Mouse (Mus musculus): ENCODE data around the gene Csf3. TPM values are rescaled to one million over a fixed set of nuclear protein-coding genes. Genes with fewer than 3 reads are reported as not detected.

Csf3 gene
- polyA plus RNA-seq, 1 experiment, result not detected

GRCm38 (mm10) chr11:98699911-98700310 is 1.2 kb upstream of the Csf3 start:
- H3K4me3 ChIP-seq (replicated peaks; ENCODE audit: control insufficient read depth, low read depth, low read length), result no peak overlapping the region
- TF ChIP-seq CTCF (IDR thresholded peaks at IDR 0.05; ENCODE audit: control insufficient read depth, insufficient read depth, low read length) (peak; percentile 97), POLR2A (IDR thresholded peaks at IDR 0.05; ENCODE audit: borderline replicate concordance, control insufficient read depth, low read depth, low read length) (no peak)
- WGBS, result 22% methylated on average over 4 of the region's 4 CpGs
- H3K4me1 ChIP-seq (ENCODE audit: control insufficient read depth, insufficient read depth, low read length), result no peaks in the 10 kb centered on the region
- no peak overlapping the region for H3K27ac ChIP-seq (ENCODE audit: control insufficient read depth, insufficient read depth, low read depth, low read length, poor library complexity)

GRCm38 (mm10) chr11:98702323-98702722 is 1.3 kb downstream of the Csf3 start:
- Histone ChIP-seq H3K27ac (ENCODE audit: control insufficient read depth, insufficient read depth, low read depth, low read length, poor library complexity) (no peak overlapping the region), H3K4me3 (replicated peaks; ENCODE audit: control insufficient read depth, low read depth, low read length) (no peak overlapping the region), H3K4me1 (ENCODE audit: control insufficient read depth, insufficient read depth, low read length) (no peaks in the 10 kb centered on the region)
- 65% methylated on average over 5 of the region's 5 CpGs for WGBS
- TF ChIP-seq CTCF (IDR thresholded peaks at IDR 0.05; ENCODE audit: control insufficient read depth, insufficient read depth, low read length) (no peak), POLR2A (IDR thresholded peaks at IDR 0.05; ENCODE audit: borderline replicate concordance, control insufficient read depth, low read depth, low read length) (no peak)

GRCm38 (mm10) chr11:98705021-98705420 is 4.0 kb downstream of the Csf3 start:
- no peak overlapping the region for H3K4me3 ChIP-seq (replicated peaks; ENCODE audit: control insufficient read depth, low read depth, low read length)
- peaks cover 2% of the 10 kb centered on the region; the same call in 1 of the 2 replicates for H3K4me1 ChIP-seq (ENCODE audit: control insufficient read depth, insufficient read depth, low read length)
- no peak overlapping the region for H3K27ac ChIP-seq (ENCODE audit: control insufficient read depth, insufficient read depth, low read depth, low read length, poor library complexity)
- TF ChIP-seq CTCF (IDR thresholded peaks at IDR 0.05; ENCODE audit: control insufficient read depth, insufficient read depth, low read length) (no peak), POLR2A (IDR thresholded peaks at IDR 0.05; ENCODE audit: borderline replicate concordance, control insufficient read depth, low read depth, low read length) (no peak)
- WGBS, result 86% methylated on average over 10 of the region's 10 CpGs

GRCm38 (mm10) chr11:98707401-98708281 is 6.6 kb downstream of the Csf3 start:
- H3K4me3 ChIP-seq (replicated peaks; ENCODE audit: control insufficient read depth, low read depth, low read length), result no peak overlapping the region
- H3K27ac ChIP-seq (ENCODE audit: control insufficient read depth, insufficient read depth, low read depth, low read length, poor library complexity), result no peak overlapping the region
- peaks cover 4% of the 10 kb centered on the region; the same call in 1 of the 2 replicates for H3K4me1 ChIP-seq (ENCODE audit: control insufficient read depth, insufficient read depth, low read length)
- TF ChIP-seq CTCF (IDR thresholded peaks at IDR 0.05; ENCODE audit: control insufficient read depth, insufficient read depth, low read length) (no peak), POLR2A (IDR thresholded peaks at IDR 0.05; ENCODE audit: borderline replicate concordance, control insufficient read depth, low read depth, low read length) (no peak)
- WGBS, result 90% methylated on average over 22 of the region's 22 CpGs

GRCm38 (mm10) chr11:98708282-98708956 is 7.4 kb downstream of the Csf3 start:
- Histone ChIP-seq H3K4me3 (replicated peaks; ENCODE audit: control insufficient read depth, low read depth, low read length) (no peak overlapping the region), H3K27ac (ENCODE audit: control insufficient read depth, insufficient read depth, low read depth, low read length, poor library complexity) (no peak overlapping the region; the same call in 1 of the 2 replicates), H3K4me1 (ENCODE audit: control insufficient read depth, insufficient read depth, low read length) (peaks cover 4% of the 10 kb centered on the region; the same call in 1 of the 2 replicates)
- WGBS, result 46% methylated on average over 19 of the region's 19 CpGs
- TF ChIP-seq CTCF (IDR thresholded peaks at IDR 0.05; ENCODE audit: control insufficient read depth, insufficient read depth, low read length) (no peak), POLR2A (IDR thresholded peaks at IDR 0.05; ENCODE audit: borderline replicate concordance, control insufficient read depth, low read depth, low read length) (no peak)

- H3K4me3 ChIP-seq (replicated peaks; ENCODE audit: control insufficient read depth, low read depth, low read length), result no peak overlapping the region
- WGBS, result 16% methylated on average over 26 of the region's 26 CpGs
- H3K4me1 ChIP-seq (ENCODE audit: control insufficient read depth, insufficient read depth, low read length), result peaks cover 4% of the 10 kb centered on the region; the same call in 1 of the 2 replicates
- no peak for TF ChIP-seq CTCF (IDR thresholded peaks at IDR 0.05; ENCODE audit: control insufficient read depth, insufficient read depth, low read length)
- no peak for TF ChIP-seq POLR2A (IDR thresholded peaks at IDR 0.05; ENCODE audit: borderline replicate concordance, control insufficient read depth, low read depth, low read length)
- no peak overlapping the region for H3K27ac ChIP-seq (ENCODE audit: control insufficient read depth, insufficient read depth, low read depth, low read length, poor library complexity)
These were observed 8.1 kb downstream of the Csf3 start for GRCm38 (mm10) chr11:98709001-98709741.

GRCm38 (mm10) chr11:98710416-98711045 is 9.5 kb downstream of the Csf3 start:
- TF ChIP-seq POLR2A (IDR thresholded peaks at IDR 0.05; ENCODE audit: borderline replicate concordance, control insufficient read depth, low read depth, low read length) (no peak), CTCF (IDR thresholded peaks at IDR 0.05; ENCODE audit: control insufficient read depth, insufficient read depth, low read length) (peak; percentile 97)
- Histone ChIP-seq H3K4me1 (ENCODE audit: control insufficient read depth, insufficient read depth, low read length) (peaks cover 4% of the 10 kb centered on the region; the same call in 1 of the 2 replicates), H3K4me3 (replicated peaks; ENCODE audit: control insufficient read depth, low read depth, low read length) (no peak overlapping the region), H3K27ac (ENCODE audit: control insufficient read depth, insufficient read depth, low read depth, low read length, poor library complexity) (peak overlapping the region; percentile 57)
- 12% methylated on average over 12 of the region's 12 CpGs for WGBS
